Mouse (Mus musculus) inflammation-experienced regulatory T-cells (primary cell): ENCODE data around the gene Wdsub1. TPM values are rescaled to one million over a fixed set of nuclear protein-coding genes. Genes with fewer than 3 reads are reported as not detected.

Experiments used
- polyA plus RNA-seq, 2 experiments: library from polyadenylated mRNA; unstranded; fragments of 100-300 nt; shearing (Covaris generic); gene quantifications; one replicate each; pipeline ENCODE4 v1.2.1; 2017

Gene Wdsub1
- polyA plus RNA-seq = 10 to 100 TPM; 14.6 to 20.2 TPM

DNA sequence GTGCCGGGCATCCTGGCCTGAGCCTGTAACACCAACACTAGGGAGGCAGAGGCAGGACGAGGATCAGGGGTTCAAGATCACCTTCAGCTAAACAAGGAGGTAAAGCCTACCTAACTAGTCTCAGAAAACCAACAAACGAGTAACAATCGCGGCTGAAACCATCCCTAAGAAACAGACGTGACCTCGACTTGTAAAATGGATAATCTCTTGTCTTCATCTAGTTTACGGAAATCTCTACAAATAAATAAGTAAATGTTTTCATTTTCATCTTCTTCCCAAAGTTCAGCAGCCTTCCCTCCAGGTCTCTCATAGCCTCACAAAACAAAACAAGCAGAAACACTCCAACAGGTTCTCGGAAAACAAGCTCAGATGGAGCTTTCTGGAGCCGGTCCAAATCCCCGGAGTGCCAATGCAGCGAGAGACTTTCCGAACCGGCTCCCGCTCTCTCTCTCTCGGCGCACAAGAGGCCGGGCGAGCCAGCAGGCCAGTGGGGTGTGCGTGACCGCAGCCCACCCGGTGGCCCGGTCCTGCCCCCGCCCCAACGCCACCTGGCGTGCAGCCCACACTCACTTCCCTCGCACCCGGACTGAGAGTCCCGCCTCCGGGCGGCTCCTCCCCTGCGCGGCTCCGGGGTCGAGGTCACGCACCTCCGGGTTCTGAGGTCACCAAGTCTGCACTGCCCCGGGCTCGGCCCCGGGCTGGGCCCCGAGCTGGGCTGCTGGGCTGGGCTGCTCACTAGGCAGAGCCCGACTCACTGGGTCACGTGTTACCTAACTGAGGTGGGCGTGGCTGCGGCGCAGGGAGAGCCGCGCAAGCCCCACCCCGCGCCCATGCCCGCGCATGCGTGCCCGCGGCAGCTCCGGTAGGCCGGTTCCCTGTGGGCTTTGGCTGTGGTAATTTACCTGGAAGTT is at the start of gene Wdsub1:
TSS of gene Wdsub1 (minus strand) at position 761 of the 911 bp plus-strand sequence.

